Mouse (Mus musculus): ENCODE measurements at regions not wholly inside any gene's neighbourhood (a gene's known extent, or its start where the extent isn't known, plus 50 kb on each side); places are given as distances from the start of the nearest gene placed in this dataset.
A peak's percentile ranks its signal among the peaks of the same experiment; 100 is the strongest.
"Not testable (repeated sequence)": the region's sequence is repeated elsewhere in the genome, so short reads cannot be mapped to it uniquely, and the experiment has no call there.

- not testable (repeated sequence) for H3K27me3 ChIP-seq (ENCODE audit: insufficient read depth, low read length); H3K9ac ChIP-seq (ENCODE audit: low read depth, low read length); H3K4me3 ChIP-seq (replicated peaks; ENCODE audit: low read depth, low read length); H3K36me3 ChIP-seq (ENCODE audit: insufficient read depth, low read length); ATAC-seq (replicated peaks; ENCODE audit: low FRiP score, low read depth); H3K4me1 ChIP-seq (replicated peaks; ENCODE audit: insufficient read depth, low read length); H3K4me2 ChIP-seq (ENCODE audit: low read length); H3K27ac ChIP-seq; H3K9me3 ChIP-seq (replicated peaks; ENCODE audit: low read length); DNase-seq (ENCODE audit: low spot score)
- 86% methylated on average over 20 of the region's 20 CpGs for WGBS
Observed at GRCm38 (mm10) chr9:3116311-3116710, 79.6 kb downstream of the Gm10715 start.

GRCm38 (mm10) chr9:3161181-3161580 lies 124.5 kb downstream of the Gm10715 start:
- no peaks in the 10 kb centered on the region for H3K4me1 ChIP-seq (replicated peaks; ENCODE audit: insufficient read depth, low read length)
- no peaks in the 10 kb centered on the region for H3K9me3 ChIP-seq (replicated peaks; ENCODE audit: low read length)
- DNase-seq (ENCODE audit: low spot score) (no peak), ATAC-seq (replicated peaks; ENCODE audit: low FRiP score, low read depth) (no peak)
- no peaks in the 10 kb centered on the region for H3K27me3 ChIP-seq (ENCODE audit: insufficient read depth, low read length)
- H3K36me3 ChIP-seq (ENCODE audit: insufficient read depth, low read length): no peaks in the 10 kb centered on the region
- H3K4me2 ChIP-seq (ENCODE audit: low read length): no peak overlapping the region
- TF ChIP-seq CTCF (IDR thresholded peaks at IDR 0.05; ENCODE audit: low read depth): no peak
- no peak overlapping the region for H3K27ac ChIP-seq
- H3K4me3 ChIP-seq (replicated peaks; ENCODE audit: low read depth, low read length): no peak overlapping the region
- H3K9ac ChIP-seq (ENCODE audit: low read depth, low read length): no peak overlapping the region

- no peak overlapping the region for H3K9ac ChIP-seq (ENCODE audit: low read depth, low read length)
- H3K9me3 ChIP-seq (replicated peaks; ENCODE audit: low read length): no peaks in the 10 kb centered on the region
- no peak for DNase-seq (ENCODE audit: low spot score)
- H3K27ac ChIP-seq: no peak overlapping the region
- ATAC-seq (replicated peaks; ENCODE audit: low FRiP score, low read depth): no peak
- H3K4me2 ChIP-seq (ENCODE audit: low read length): no peak overlapping the region
- H3K4me1 ChIP-seq (replicated peaks; ENCODE audit: insufficient read depth, low read length): no peaks in the 10 kb centered on the region
- H3K4me3 ChIP-seq (replicated peaks; ENCODE audit: low read depth, low read length): no peak overlapping the region
- no peaks in the 10 kb centered on the region for H3K36me3 ChIP-seq (ENCODE audit: insufficient read depth, low read length)
- no peak for TF ChIP-seq CTCF (IDR thresholded peaks at IDR 0.05; ENCODE audit: low read depth)
- H3K27me3 ChIP-seq (ENCODE audit: insufficient read depth, low read length): no peaks in the 10 kb centered on the region
Observed at GRCm38 (mm10) chr9:3184343-3184742, 147.7 kb downstream of the Gm10715 start.

- no peaks in the 10 kb centered on the region for H3K27me3 ChIP-seq (ENCODE audit: insufficient read depth, low read length)
- no peaks in the 10 kb centered on the region for H3K9me3 ChIP-seq (replicated peaks; ENCODE audit: low read length)
- no peaks in the 10 kb centered on the region for H3K4me1 ChIP-seq (replicated peaks; ENCODE audit: insufficient read depth, low read length)
- no peak overlapping the region for H3K4me2 ChIP-seq (ENCODE audit: low read length)
- ATAC-seq (replicated peaks; ENCODE audit: low FRiP score, low read depth) (peak; percentile 68), DNase-seq (ENCODE audit: low spot score) (no peak)
- H3K36me3 ChIP-seq (ENCODE audit: insufficient read depth, low read length): no peaks in the 10 kb centered on the region
- H3K27ac ChIP-seq: no peak overlapping the region
- H3K4me3 ChIP-seq (replicated peaks; ENCODE audit: low read depth, low read length): no peak overlapping the region
- no peak for TF ChIP-seq CTCF (IDR thresholded peaks at IDR 0.05; ENCODE audit: low read depth)
- no peak overlapping the region for H3K9ac ChIP-seq (ENCODE audit: low read depth, low read length)
- 40% methylated on average over 33 of the region's 33 CpGs for WGBS
Observed at GRCm38 (mm10) chr9:3199151-3200018, 135.6 kb upstream of the Alkbh8 start.

GRCm38 (mm10) chr9:3200019-3200347 lies 135.0 kb upstream of the Alkbh8 start:
- not testable (repeated sequence) for H3K27ac ChIP-seq; H3K9me3 ChIP-seq (replicated peaks; ENCODE audit: low read length); H3K9ac ChIP-seq (ENCODE audit: low read depth, low read length); DNase-seq (ENCODE audit: low spot score); ATAC-seq (replicated peaks; ENCODE audit: low FRiP score, low read depth); H3K27me3 ChIP-seq (ENCODE audit: insufficient read depth, low read length); H3K36me3 ChIP-seq (ENCODE audit: insufficient read depth, low read length); H3K4me3 ChIP-seq (replicated peaks; ENCODE audit: low read depth, low read length); H3K4me1 ChIP-seq (replicated peaks; ENCODE audit: insufficient read depth, low read length); H3K4me2 ChIP-seq (ENCODE audit: low read length)
- 58% methylated on average over 16 of the region's 16 CpGs for WGBS

GRCm38 (mm10) chr9:3208120-3208519 lies 126.8 kb upstream of the Alkbh8 start:
- not testable (repeated sequence) for H3K36me3 ChIP-seq (ENCODE audit: insufficient read depth, low read length); DNase-seq (ENCODE audit: low spot score); ATAC-seq (replicated peaks; ENCODE audit: low FRiP score, low read depth); H3K4me3 ChIP-seq (replicated peaks; ENCODE audit: low read depth, low read length); H3K27ac ChIP-seq; H3K9me3 ChIP-seq (replicated peaks; ENCODE audit: low read length); H3K4me1 ChIP-seq (replicated peaks; ENCODE audit: insufficient read depth, low read length); H3K27me3 ChIP-seq (ENCODE audit: insufficient read depth, low read length); H3K4me2 ChIP-seq (ENCODE audit: low read length); H3K9ac ChIP-seq (ENCODE audit: low read depth, low read length)
- WGBS: 94% methylated on average over 1 of the region's 1 CpGs

All from kidney, postnatal 0 days (tissue).